Mouse (Mus musculus) forebrain, embryonic 10.5 days (tissue): ENCODE measurements at regions not wholly inside any gene's neighbourhood (a gene's known extent, or its start where the extent isn't known, plus 50 kb on each side); places are given as distances from the start of the nearest gene placed in this dataset.
"Not testable (repeated sequence)": the region's sequence is repeated elsewhere in the genome, so short reads cannot be mapped to it uniquely, and the experiment has no call there.

Experiments
- DNase-seq: peaks from one replicate; pipeline ENCODE4 v3.0.0-alpha.2; 2017; ENCODE audit warnings: low spot score; ENCODE audit errors: extremely low spot score
- H3K27ac ChIP-seq: fragments of 300-500 bp; sonication (generic); 2 replicates; pipeline ENCODE4 v1.5.1; 2016; ENCODE audit warnings: mild to moderate bottlenecking
- H3K27me3 ChIP-seq: fragments of 300-500 bp; sonication (generic); 2 replicates; pipeline ENCODE4 v1.6.1; 2016; ENCODE audit warnings: mild to moderate bottlenecking; ENCODE audit not compliant: poor library complexity, severe bottlenecking
- H3K36me3 ChIP-seq: fragments of 300-500 bp; sonication (generic); replicated peaks from 2 replicates; pipeline ENCODE4 v1.6.1; 2016; ENCODE audit warnings: mild to moderate bottlenecking, moderate library complexity
- H3K4me1 ChIP-seq: fragments of 300-500 bp; sonication (generic); 2 replicates; pipeline ENCODE4 v1.6.1; 2016
- H3K4me3 ChIP-seq: fragments of 300-500 bp; sonication (generic); 2 replicates; pipeline ENCODE4 v1.5.1; 2016; ENCODE audit warnings: mild to moderate bottlenecking, moderate library complexity
- H3K9me3 ChIP-seq: fragments of 300-500 bp; sonication (generic); 2 replicates; pipeline ENCODE4 v1.6.1; 2016; ENCODE audit warnings: mild to moderate bottlenecking, moderate library complexity
- WGBS: fragments of 180-500 bp; shearing (Covaris S2); methylation state at CpG from one replicate; pipeline ENCODE4 v1.1.7; 2016; 5-methylcytosine and 5-hydroxymethylcytosine counted together

DNA sequence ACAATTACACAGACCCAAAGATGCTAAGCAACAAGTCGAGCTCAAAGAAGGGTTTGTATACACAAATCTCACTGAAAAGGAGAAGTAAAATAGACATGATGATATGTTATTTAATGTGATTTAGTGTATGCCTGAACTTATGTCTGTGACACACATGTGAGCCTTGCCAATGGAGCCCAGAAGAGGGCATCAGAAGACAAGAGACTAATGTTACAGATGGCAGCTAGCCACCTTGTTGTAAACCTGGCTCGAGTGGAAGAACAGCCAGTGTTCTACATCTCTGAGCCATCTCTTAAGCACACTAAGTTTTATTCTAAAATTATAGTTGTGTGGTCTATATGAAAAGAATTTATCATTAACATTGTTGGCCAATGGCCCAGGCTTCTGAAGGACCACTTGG, 943.7 kb upstream of the Prmt6 start:
- H3K36me3 ChIP-seq: no peaks in the 10 kb centered on the region
- 85% methylated on average over 2 of the region's 2 CpGs for WGBS
- no peak for DNase-seq
- H3K27ac ChIP-seq: no peak overlapping the region
- no peaks in the 10 kb centered on the region for H3K27me3 ChIP-seq
- H3K4me3 ChIP-seq: no peak overlapping the region
- no peaks in the 10 kb centered on the region for H3K4me1 ChIP-seq
- no peaks in the 10 kb centered on the region for H3K9me3 ChIP-seq

- Histone ChIP-seq H3K27ac (no peak overlapping the region), H3K4me1 (no peaks in the 10 kb centered on the region), H3K36me3 (no peaks in the 10 kb centered on the region), H3K9me3 (no peaks in the 10 kb centered on the region), H3K27me3 (no peaks in the 10 kb centered on the region), H3K4me3 (no peak overlapping the region)
- no peak for DNase-seq
- WGBS: 94% methylated on average over 3 of the region's 3 CpGs
Observed at GRCm38 (mm10) chr3:111166698-111167097, 915.9 kb upstream of the Prmt6 start.

- H3K27ac ChIP-seq, H3K36me3 ChIP-seq, H3K9me3 ChIP-seq, H3K4me1 ChIP-seq, H3K4me3 ChIP-seq, H3K27me3 ChIP-seq, DNase-seq: not testable (repeated sequence)
- WGBS: 82% methylated on average over 1 of the region's 1 CpGs
Observed at GRCm38 (mm10) chr3:111141196-111141595, 890.4 kb upstream of the Prmt6 start.

GRCm38 (mm10) chr3:111108982-111109381, 858.2 kb upstream of the Prmt6 start:
- DNase-seq: no peak
- Histone ChIP-seq H3K27ac (no peak overlapping the region), H3K9me3 (no peaks in the 10 kb centered on the region), H3K4me3 (no peak overlapping the region), H3K36me3 (no peaks in the 10 kb centered on the region), H3K27me3 (no peaks in the 10 kb centered on the region), H3K4me1 (no peaks in the 10 kb centered on the region)
- WGBS: 94% methylated on average over 7 of the region's 7 CpGs

- Histone ChIP-seq H3K27me3 (no peaks in the 10 kb centered on the region), H3K36me3 (no peaks in the 10 kb centered on the region), H3K9me3 (no peaks in the 10 kb centered on the region), H3K27ac (no peak overlapping the region), H3K4me1 (no peaks in the 10 kb centered on the region), H3K4me3 (no peak overlapping the region)
- 81% methylated on average over 1 of the region's 1 CpGs for WGBS
- DNase-seq: no peak
Observed at GRCm38 (mm10) chr3:111102646-111103045, 851.8 kb upstream of the Prmt6 start.

- Histone ChIP-seq H3K9me3 (0 out of 2 replicates have a peak, but pooled peaks cover under 1% of the 10 kb centered on the region), H3K4me1 (0 out of 2 replicates have a peak, but pooled peaks cover 3% of the 10 kb centered on the region), H3K27ac (no peak overlapping the region), H3K36me3 (no peaks in the 10 kb centered on the region), H3K4me3 (no peak overlapping the region), H3K27me3 (no peaks in the 10 kb centered on the region)
- no peak for DNase-seq
- WGBS: 58% methylated on average over 1 of the region's 1 CpGs
Observed at GRCm38 (mm10) chr3:111074311-111074710, 823.5 kb upstream of the Prmt6 start.

DNA sequence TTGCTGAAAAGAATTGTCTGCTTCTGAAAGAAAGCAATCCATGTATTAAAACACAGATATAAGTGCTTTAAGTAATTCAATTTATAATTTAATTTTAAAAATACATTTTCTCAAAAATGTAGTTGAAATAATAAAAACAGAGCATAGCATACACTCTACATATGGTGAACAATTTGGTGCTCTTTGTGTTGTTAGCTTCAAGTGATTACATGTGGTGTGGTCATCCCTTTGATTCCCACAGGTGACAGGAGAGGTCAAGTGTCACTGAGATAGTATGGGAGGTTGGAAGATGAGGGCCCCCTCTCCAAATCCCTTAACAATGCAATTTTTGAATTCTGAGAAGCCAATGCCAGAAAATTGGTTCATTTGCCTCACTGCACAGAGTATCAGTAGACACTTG, 819.5 kb upstream of the Prmt6 start:
- no peaks in the 10 kb centered on the region for H3K27me3 ChIP-seq
- H3K36me3 ChIP-seq: no peaks in the 10 kb centered on the region
- H3K4me3 ChIP-seq: no peak overlapping the region
- H3K4me1 ChIP-seq: 0 out of 2 replicates have a peak, but pooled peaks cover 3% of the 10 kb centered on the region
- no peak overlapping the region for H3K27ac ChIP-seq
- no peak for DNase-seq
- no peaks in the 10 kb centered on the region for H3K9me3 ChIP-seq

DNA sequence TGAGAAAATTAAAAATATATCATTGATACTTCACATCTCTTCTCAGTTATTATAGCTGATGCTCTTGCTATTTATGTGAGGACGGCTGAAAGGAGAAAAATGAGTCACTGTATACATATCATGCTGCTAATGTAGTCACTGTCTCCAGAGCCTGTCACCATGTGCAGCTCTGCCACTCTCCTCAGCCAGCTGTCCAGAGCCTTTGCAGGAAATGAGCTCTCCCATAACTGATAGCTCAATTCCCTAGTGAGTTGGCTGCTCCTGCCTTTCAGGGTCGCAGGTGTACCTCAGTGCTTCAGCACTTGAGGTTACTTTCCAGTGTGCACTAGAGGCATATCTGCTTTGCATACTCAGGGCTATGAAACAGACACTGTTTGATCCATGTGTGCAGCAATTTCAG, 819.0 kb upstream of the Prmt6 start:
- Histone ChIP-seq H3K27me3 (no peaks in the 10 kb centered on the region), H3K9me3 (no peaks in the 10 kb centered on the region), H3K27ac (no peak overlapping the region), H3K4me3 (no peak overlapping the region), H3K36me3 (no peaks in the 10 kb centered on the region), H3K4me1 (0 out of 2 replicates have a peak, but pooled peaks cover 3% of the 10 kb centered on the region)
- WGBS: 87% methylated on average over 2 of the region's 2 CpGs
- no peak for DNase-seq

GRCm38 (mm10) chr3:111069156-111069555, 818.4 kb upstream of the Prmt6 start:
- peak; percentile 18 for DNase-seq
- Histone ChIP-seq H3K36me3 (no peaks in the 10 kb centered on the region), H3K4me3 (no peak overlapping the region), H3K27ac (no peak overlapping the region), H3K4me1 (0 out of 2 replicates have a peak, but pooled peaks cover 1% of the 10 kb centered on the region), H3K9me3 (no peaks in the 10 kb centered on the region), H3K27me3 (no peaks in the 10 kb centered on the region)
- WGBS: 25% methylated on average over 7 of the region's 7 CpGs

GRCm38 (mm10) chr3:111049638-111050037, 798.8 kb upstream of the Prmt6 start:
- H3K36me3 ChIP-seq: no peaks in the 10 kb centered on the region
- 88% methylated on average over 2 of the region's 2 CpGs for WGBS
- no peak for DNase-seq
- H3K4me1 ChIP-seq: no peaks in the 10 kb centered on the region
- no peaks in the 10 kb centered on the region for H3K9me3 ChIP-seq
- H3K4me3 ChIP-seq: no peak overlapping the region
- H3K27ac ChIP-seq: no peak overlapping the region
- H3K27me3 ChIP-seq: no peaks in the 10 kb centered on the region
